Mouse (Mus musculus): ENCODE results near the gene C8g. TPM values are rescaled to one million over a fixed set of nuclear protein-coding genes. Genes with fewer than 3 reads are reported as not detected.

Gene C8g
- polyA plus RNA-seq, 1 experiment from 2014 or later = 5.5 TPM

GRCm38 (mm10) chr2:25461407-25461806 lies 40.1 kb downstream of the C8g start:
- Histone ChIP-seq H3K4me2 (ENCODE audit: low read depth, low read length, severe bottlenecking) (peak overlapping the region; percentile 89), H3K9ac (ENCODE audit: low read length) (peak overlapping the region; percentile 45; the same call in 1 of the 2 replicates), H3K27me3 (ENCODE audit: control insufficient read depth, insufficient read depth, low read length) (no peaks in the 10 kb centered on the region), H3K4me3 (ENCODE audit: low read depth, low read length) (peak overlapping the region; percentile 72), H3K9me3 (ENCODE audit: control insufficient read depth, low read length) (no peaks in the 10 kb centered on the region), H3K4me1 (replicated peaks; ENCODE audit: control insufficient read depth, insufficient read depth, low read length) (peaks cover 6% of the 10 kb centered on the region; the same call in 1 of the 2 replicates), H3K27ac (ENCODE audit: low read depth, low read length) (no peak overlapping the region; the same call in 1 of the 2 replicates), H3K36me3 (ENCODE audit: control insufficient read depth, insufficient read depth, low read length) (no peaks in the 10 kb centered on the region; the same call in 1 of the 2 replicates)
- ATAC-seq (replicated peaks; ENCODE audit: low FRiP score) = 0 out of 2 replicates have a peak, but pooled peaks have one; percentile 19
- DNase-seq (ENCODE audit: low spot score) = no peak
- 30% methylated on average over 3 of the region's 3 CpGs for WGBS

DNA sequence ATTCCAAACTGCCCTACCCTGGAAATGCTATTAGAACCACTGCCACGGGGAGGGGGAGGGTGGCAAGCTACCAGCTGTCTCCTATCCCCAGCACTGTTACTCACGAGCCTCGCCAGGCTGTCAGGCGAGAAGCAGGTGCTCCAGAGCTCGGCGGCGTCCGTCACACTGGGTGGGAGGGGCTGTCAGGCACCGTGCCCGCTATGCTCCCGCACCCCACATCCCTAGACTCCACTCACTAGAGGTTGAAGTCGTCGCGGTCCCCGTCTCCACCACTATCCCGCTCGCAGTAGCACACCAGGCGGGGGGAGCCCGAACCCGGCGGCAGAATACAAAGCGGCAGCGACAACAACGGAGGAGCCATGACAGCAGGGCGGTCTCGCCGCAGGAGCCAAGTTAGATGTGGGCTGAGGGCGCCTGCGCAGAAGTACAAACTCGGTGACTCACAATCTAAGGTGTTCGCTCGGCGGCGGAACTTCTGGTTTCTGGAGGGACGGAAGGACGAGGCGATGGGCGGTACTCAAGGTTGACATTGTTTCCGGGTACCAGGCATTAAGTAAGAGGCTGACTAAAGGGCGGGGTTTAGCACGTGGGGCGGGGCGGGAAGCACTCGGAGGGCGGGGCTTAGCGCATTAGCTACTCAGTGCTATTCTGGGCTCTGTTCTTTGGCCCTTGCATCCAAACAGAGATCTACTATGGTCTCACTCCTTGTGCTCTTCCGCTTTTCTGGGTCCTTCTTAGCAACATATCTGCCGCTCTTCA lies 40.8 kb downstream of the C8g start, which contains the start of gene Paxx:
TSS of gene Paxx (minus strand) at position 544 of the 759 bp plus-strand sequence.
- WGBS = under 1% methylated on average over 48 of the region's 48 CpGs
- H3K27ac ChIP-seq (ENCODE audit: low read depth, low read length) = peak within 1 kb of the TSS; percentile 78
- peak; percentile 86 for ATAC-seq (replicated peaks; ENCODE audit: low FRiP score)

GRCm38 (mm10) chr2:25460135-25460534 lies 41.4 kb downstream of the C8g start:
- Histone ChIP-seq H3K27ac (ENCODE audit: low read depth, low read length) (peak overlapping the region; percentile 78), H3K4me3 (ENCODE audit: low read depth, low read length) (peak overlapping the region; percentile 72), H3K27me3 (ENCODE audit: control insufficient read depth, insufficient read depth, low read length) (no peaks in the 10 kb centered on the region), H3K9ac (ENCODE audit: low read length) (peak overlapping the region; percentile 77), H3K4me2 (ENCODE audit: low read depth, low read length, severe bottlenecking) (peak overlapping the region; percentile 89), H3K36me3 (ENCODE audit: control insufficient read depth, insufficient read depth, low read length) (no peaks in the 10 kb centered on the region; the same call in 1 of the 2 replicates), H3K4me1 (replicated peaks; ENCODE audit: control insufficient read depth, insufficient read depth, low read length) (peaks cover 6% of the 10 kb centered on the region; the same call in 1 of the 2 replicates), H3K9me3 (ENCODE audit: control insufficient read depth, low read length) (no peaks in the 10 kb centered on the region)
- no peak for DNase-seq (ENCODE audit: low spot score)
- 44% methylated on average over 5 of the region's 5 CpGs for WGBS
- ATAC-seq (replicated peaks; ENCODE audit: low FRiP score) = peak; percentile 19; the same call in 1 of the 2 replicates

More for the DNA sequence above, 40.8 kb downstream of the C8g start, which contains the start of gene Paxx:
- Histone ChIP-seq H3K9me3 (ENCODE audit: control insufficient read depth, low read length) (no peaks in the 10 kb centered on the region), H3K4me1 (replicated peaks; ENCODE audit: control insufficient read depth, insufficient read depth, low read length) (peaks cover 6% of the 10 kb centered on the region; the same call in 1 of the 2 replicates), H3K9ac (ENCODE audit: low read length) (peak within 1 kb of the TSS; percentile 77), H3K4me2 (ENCODE audit: low read depth, low read length, severe bottlenecking) (peak within 1 kb of the TSS; percentile 89), H3K36me3 (ENCODE audit: control insufficient read depth, insufficient read depth, low read length) (no peaks in the 10 kb centered on the region; the same call in 1 of the 2 replicates), H3K4me3 (ENCODE audit: low read depth, low read length) (peak within 1 kb of the TSS; percentile 72), H3K27me3 (ENCODE audit: control insufficient read depth, insufficient read depth, low read length) (no peaks in the 10 kb centered on the region)
- peak; percentile 93 for DNase-seq (ENCODE audit: low spot score)

DNA sequence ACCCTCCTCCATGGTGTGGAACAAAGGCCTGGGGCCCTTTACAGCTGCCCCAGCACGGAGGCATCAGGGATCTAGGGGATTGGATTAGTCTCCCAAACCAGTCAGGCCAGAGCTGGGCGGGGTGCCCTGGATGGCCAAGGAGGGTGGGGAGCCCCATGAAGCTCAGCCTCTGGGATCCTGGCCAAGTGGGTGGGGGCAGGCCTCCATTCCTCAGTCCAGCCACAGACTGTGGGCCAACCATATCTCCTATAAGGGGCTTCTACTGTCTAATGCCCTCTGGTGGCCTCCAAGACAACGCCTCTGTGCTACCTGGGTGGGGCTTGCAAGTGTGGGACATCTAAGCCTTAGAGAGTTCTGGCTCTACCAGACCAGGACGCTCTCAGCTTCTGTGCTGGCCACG lies 42.6 kb downstream of the C8g start:
- 80% methylated on average over 5 of the region's 5 CpGs for WGBS

GRCm38 (mm10) chr2:25457022-25457896 lies 44.3 kb downstream of the C8g start:
- DNase-seq (ENCODE audit: low spot score) = no peak
- Histone ChIP-seq H3K4me1 (replicated peaks; ENCODE audit: control insufficient read depth, insufficient read depth, low read length) (peaks cover 6% of the 10 kb centered on the region; the same call in 1 of the 2 replicates), H3K27me3 (ENCODE audit: control insufficient read depth, insufficient read depth, low read length) (no peaks in the 10 kb centered on the region), H3K4me3 (ENCODE audit: low read depth, low read length) (no peak overlapping the region), H3K9ac (ENCODE audit: low read length) (no peak overlapping the region), H3K9me3 (ENCODE audit: control insufficient read depth, low read length) (no peaks in the 10 kb centered on the region), H3K36me3 (ENCODE audit: control insufficient read depth, insufficient read depth, low read length) (no peaks in the 10 kb centered on the region; the same call in 1 of the 2 replicates), H3K4me2 (ENCODE audit: low read depth, low read length, severe bottlenecking) (no peak overlapping the region), H3K27ac (ENCODE audit: low read depth, low read length) (no peak overlapping the region)
- WGBS = 84% methylated on average over 9 of the region's 9 CpGs
- no peak for ATAC-seq (replicated peaks; ENCODE audit: low FRiP score)

More for the DNA sequence above, 42.6 kb downstream of the C8g start:
- no peak for DNase-seq (ENCODE audit: low spot score)
- H3K4me1 ChIP-seq (replicated peaks; ENCODE audit: control insufficient read depth, insufficient read depth, low read length) = peaks cover 6% of the 10 kb centered on the region; the same call in 1 of the 2 replicates
- H3K9ac ChIP-seq (ENCODE audit: low read length) = no peak overlapping the region
- H3K27ac ChIP-seq (ENCODE audit: low read depth, low read length) = no peak overlapping the region
- H3K4me3 ChIP-seq (ENCODE audit: low read depth, low read length) = no peak overlapping the region
- H3K9me3 ChIP-seq (ENCODE audit: control insufficient read depth, low read length) = no peaks in the 10 kb centered on the region
- no peaks in the 10 kb centered on the region for H3K27me3 ChIP-seq (ENCODE audit: control insufficient read depth, insufficient read depth, low read length)
- no peaks in the 10 kb centered on the region; the same call in 1 of the 2 replicates for H3K36me3 ChIP-seq (ENCODE audit: control insufficient read depth, insufficient read depth, low read length)
- H3K4me2 ChIP-seq (ENCODE audit: low read depth, low read length, severe bottlenecking) = no peak overlapping the region
- no peak for ATAC-seq (replicated peaks; ENCODE audit: low FRiP score)

GRCm38 (mm10) chr2:25456205-25456953 lies 45.1 kb downstream of the C8g start, which contains the start of gene Clic3:
Clic3 (plus strand) TSS chr2:25456838.
- Histone ChIP-seq H3K27me3 (ENCODE audit: control insufficient read depth, insufficient read depth, low read length) (no peaks in the 10 kb centered on the region), H3K4me1 (replicated peaks; ENCODE audit: control insufficient read depth, insufficient read depth, low read length) (peaks cover 6% of the 10 kb centered on the region; the same call in 1 of the 2 replicates), H3K9ac (ENCODE audit: low read length) (no peak within 1 kb of the TSS), H3K36me3 (ENCODE audit: control insufficient read depth, insufficient read depth, low read length) (no peaks in the 10 kb centered on the region; the same call in 1 of the 2 replicates), H3K9me3 (ENCODE audit: control insufficient read depth, low read length) (no peaks in the 10 kb centered on the region), H3K4me3 (ENCODE audit: low read depth, low read length) (no peak within 1 kb of the TSS), H3K27ac (ENCODE audit: low read depth, low read length) (no peak within 1 kb of the TSS), H3K4me2 (ENCODE audit: low read depth, low read length, severe bottlenecking) (no peak within 1 kb of the TSS)
- ATAC-seq (replicated peaks; ENCODE audit: low FRiP score) (no peak), DNase-seq (ENCODE audit: low spot score) (no peak)
- 63% methylated on average over 14 of the region's 14 CpGs for WGBS

DNA sequence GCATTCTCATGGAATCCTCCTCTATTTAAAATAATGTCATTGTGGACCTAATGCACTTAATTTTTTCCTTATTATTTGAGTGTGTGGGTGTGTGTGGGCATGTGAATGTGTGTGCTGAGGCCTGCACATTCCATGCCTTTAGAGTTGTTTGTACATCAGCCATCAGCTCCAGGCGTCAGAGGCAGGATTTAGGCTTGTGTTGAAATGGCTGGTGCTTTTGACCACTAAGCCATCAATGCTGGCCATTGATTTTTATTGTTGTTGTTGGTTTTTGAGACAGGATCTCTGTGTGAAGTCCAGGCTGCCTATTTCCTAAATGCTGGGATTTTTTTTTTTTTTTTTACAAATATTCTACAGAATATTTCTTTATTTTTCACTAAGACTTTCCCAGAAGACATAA lies 48.6 kb downstream of the C8g start:
- no peak overlapping the region for H3K4me3 ChIP-seq (ENCODE audit: low read depth, low read length)
- no peaks in the 10 kb centered on the region for H3K9me3 ChIP-seq (ENCODE audit: control insufficient read depth, low read length)
- H3K9ac ChIP-seq (ENCODE audit: low read length) = no peak overlapping the region
- no peaks in the 10 kb centered on the region for H3K4me1 ChIP-seq (replicated peaks; ENCODE audit: control insufficient read depth, insufficient read depth, low read length)
- H3K36me3 ChIP-seq (ENCODE audit: control insufficient read depth, insufficient read depth, low read length) = no peaks in the 10 kb centered on the region
- H3K27ac ChIP-seq (ENCODE audit: low read depth, low read length) = no peak overlapping the region
- no peak for DNase-seq (ENCODE audit: low spot score)
- H3K4me2 ChIP-seq (ENCODE audit: low read depth, low read length, severe bottlenecking) = no peak overlapping the region
- WGBS = 61% methylated on average over 1 of the region's 1 CpGs
- H3K27me3 ChIP-seq (ENCODE audit: control insufficient read depth, insufficient read depth, low read length) = no peaks in the 10 kb centered on the region
- ATAC-seq (replicated peaks; ENCODE audit: low FRiP score) = no peak
